Mouse (Mus musculus): ENCODE measurements around the gene Cdh13.

GRCm38 (mm10) chr8:119195695-119196094 lies 912.2 kb downstream of the Cdh13 start:
- TF ChIP-seq TAL1 (IDR thresholded peaks at IDR 0.05; ENCODE audit: low read length) (no peak), GATA1 (IDR thresholded peaks at IDR 0.05; ENCODE audit: low read length) (no peak)

All from erythroblast, embryonic 14.5 days (primary cell).